Mouse (Mus musculus) heart, embryonic 11.5 days (tissue): Measurements from ENCODE around the gene Hlcs. TPM values are rescaled to one million over a fixed set of nuclear protein-coding genes. Genes with fewer than 3 reads are reported as not detected.

Experiments
- ATAC-seq: fragments of 200-750 bp; cut with Nextera tagmentation; replicated peaks from 2 replicates; pipeline ENCODE4 v1.8.0; 2017; ENCODE audit warnings: moderate library complexity; ENCODE audit not compliant: insufficient number of reproducible peaks, low FRiP score, low TSS enrichment
- H3K27ac ChIP-seq: fragments of 300-500 bp; sonication (generic); 2 replicates; pipeline ENCODE4 v1.5.1; 2014; ENCODE audit warnings: mild to moderate bottlenecking, low read depth, low read length
- H3K27me3 ChIP-seq: fragments of 300-500 bp; sonication (generic); 2 replicates; pipeline ENCODE4 v1.6.1; 2014; ENCODE audit warnings: mild to moderate bottlenecking, low read length, mixed read lengths; ENCODE audit not compliant: control insufficient read depth, insufficient read depth
- H3K36me3 ChIP-seq: fragments of 300-500 bp; sonication (generic); 2 replicates; pipeline ENCODE4 v1.6.1; 2014; ENCODE audit warnings: mild to moderate bottlenecking, low read length, moderate library complexity, mixed read lengths; ENCODE audit not compliant: control insufficient read depth, insufficient read depth
- H3K4me1 ChIP-seq: fragments of 300-500 bp; sonication (generic); 2 replicates; pipeline ENCODE4 v1.6.1; 2014; ENCODE audit warnings: low read length; ENCODE audit not compliant: control insufficient read depth, insufficient read depth
- H3K4me2 ChIP-seq: fragments of 300-500 bp; sonication (generic); 2 replicates; pipeline ENCODE4 v1.6.1; 2014; ENCODE audit warnings: mild to moderate bottlenecking, moderate library complexity
- H3K4me3 ChIP-seq: fragments of 300-500 bp; sonication (generic); 2 replicates; pipeline ENCODE4 v1.5.1; 2014; ENCODE audit warnings: low read depth, low read length
- H3K9ac ChIP-seq: fragments of 300-500 bp; sonication (generic); 2 replicates; pipeline ENCODE4 v1.6.1; 2014; ENCODE audit warnings: mild to moderate bottlenecking, low read depth, low read length, moderate library complexity
- H3K9me3 ChIP-seq: fragments of 300-500 bp; sonication (generic); replicated peaks from 2 replicates; pipeline ENCODE4 v1.6.1; 2016; ENCODE audit warnings: low read length; ENCODE audit not compliant: control insufficient read depth
- WGBS: fragments of 180-500 bp; shearing (Covaris S2); extraction: QIAGEN DNeasy Blood & Tissue Kit; methylation state at CpG from one replicate; pipeline ENCODE4 v1.1.7; 2014; ENCODE audit not compliant: insufficient replicate concordance; 5-methylcytosine and 5-hydroxymethylcytosine counted together
- polyA plus RNA-seq: library from polyadenylated mRNA; unstranded; fragments of >200 nt; fragmentation: Nextera tagmentation; extraction: Ambion mirVana; gene quantifications from 2 replicates; pipeline ENCODE4 v1.2.1, GENCODE M21; 2014

The Hlcs gene
- polyA plus RNA-seq, 1 experiment from 2014 or later = 7.7 TPM

DNA sequence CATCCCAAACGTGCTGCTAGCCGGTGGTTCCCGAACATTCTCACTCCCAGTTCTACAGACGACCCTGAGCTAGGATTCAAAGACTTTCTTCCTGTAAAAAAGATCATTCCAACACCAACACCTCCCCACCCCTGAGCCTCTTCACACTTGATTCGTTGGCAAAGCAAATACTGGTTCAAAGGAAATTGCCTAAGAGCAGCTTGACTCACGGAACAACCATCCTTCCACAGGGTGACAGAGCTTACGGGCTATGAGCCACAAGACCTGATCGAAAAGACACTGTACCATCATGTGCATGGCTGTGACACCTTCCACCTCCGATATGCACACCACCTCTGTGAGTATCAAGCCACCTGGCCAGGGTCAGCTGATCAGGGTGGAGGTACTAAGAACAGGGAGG is 198.7 kb downstream of the Hlcs start:
- no peak overlapping the region for H3K4me2 ChIP-seq
- WGBS = 66% methylated on average over 9 of the region's 9 CpGs
- peaks cover 5% of the 10 kb centered on the region for H3K27me3 ChIP-seq
- no peaks in the 10 kb centered on the region for H3K36me3 ChIP-seq
- H3K9me3 ChIP-seq = no peaks in the 10 kb centered on the region
- no peak overlapping the region for H3K9ac ChIP-seq
- no peak overlapping the region for H3K4me3 ChIP-seq
- H3K27ac ChIP-seq = no peak overlapping the region
- H3K4me1 ChIP-seq = no peaks in the 10 kb centered on the region
- no peak for ATAC-seq

DNA sequence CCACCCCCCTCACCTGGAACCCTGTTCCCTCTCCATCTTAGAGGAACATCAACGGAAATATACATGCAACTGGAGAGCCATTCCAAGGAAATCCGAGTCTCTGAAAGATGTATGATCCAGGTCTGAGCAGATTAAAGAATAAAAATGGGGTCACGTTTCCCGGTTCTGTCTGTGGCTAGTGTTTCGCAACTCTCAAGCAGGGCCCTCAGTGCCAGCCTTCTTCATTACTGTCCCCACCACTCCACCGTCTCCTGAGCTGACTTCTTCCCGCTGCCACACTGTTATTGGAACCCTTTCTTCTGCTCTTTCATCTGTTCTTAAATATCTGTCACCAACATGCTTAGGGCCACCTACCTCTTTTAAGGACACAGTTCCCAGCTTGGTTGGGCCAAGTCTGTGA is 200.2 kb downstream of the Hlcs start:
- Histone ChIP-seq H3K9me3 (no peaks in the 10 kb centered on the region), H3K36me3 (no peaks in the 10 kb centered on the region), H3K4me1 (no peaks in the 10 kb centered on the region), H3K27ac (no peak overlapping the region), H3K4me2 (no peak overlapping the region), H3K4me3 (no peak overlapping the region), H3K9ac (no peak overlapping the region), H3K27me3 (peaks cover 5% of the 10 kb centered on the region; the same call in 1 of the 2 replicates)
- WGBS = 73% methylated on average over 7 of the region's 7 CpGs
- ATAC-seq = no peak

DNA sequence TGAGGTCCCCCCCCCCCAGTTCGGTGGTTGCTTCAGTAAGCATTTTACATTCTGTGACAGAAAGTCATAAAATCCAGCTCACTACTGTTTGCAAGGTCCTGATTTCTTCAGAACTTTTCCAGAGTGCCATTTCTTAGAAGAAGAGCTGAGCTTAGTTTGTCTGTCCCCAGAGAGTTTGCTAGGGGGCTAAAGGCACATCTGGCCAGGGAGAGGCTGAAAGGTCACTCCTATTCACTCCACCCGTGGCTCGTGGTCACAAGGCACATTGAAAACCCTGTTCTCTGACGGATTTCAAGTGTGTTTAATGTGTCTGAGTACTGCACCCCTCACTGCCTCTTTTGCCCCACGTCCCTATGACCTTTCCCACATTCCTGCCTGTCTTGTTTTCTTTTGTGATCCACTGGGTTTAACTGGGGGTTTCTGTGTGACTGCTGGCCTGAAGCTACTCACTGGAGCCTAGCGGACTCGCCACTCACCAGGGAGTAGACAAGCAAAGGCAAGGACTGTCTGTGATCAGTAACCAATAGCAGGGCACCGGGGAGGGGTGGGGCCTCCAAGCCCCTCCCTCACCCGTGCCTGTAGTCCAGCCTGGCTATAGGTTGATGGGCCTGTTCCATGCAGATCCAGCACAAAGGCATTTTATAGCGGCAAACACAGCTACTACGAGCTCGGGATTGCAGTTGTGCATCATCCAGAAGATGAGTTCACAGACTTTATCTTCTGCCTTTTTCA is 215.5 kb downstream of the Hlcs start:
- H3K4me2 ChIP-seq = no peak overlapping the region
- H3K36me3 ChIP-seq = no peaks in the 10 kb centered on the region
- 6% methylated on average over 12 of the region's 12 CpGs for WGBS
- peaks cover 68% of the 10 kb centered on the region for H3K27me3 ChIP-seq
- H3K27ac ChIP-seq = no peak overlapping the region
- no peak overlapping the region for H3K9ac ChIP-seq
- peak; percentile 77; the same call in 1 of the 2 replicates for ATAC-seq
- no peak overlapping the region for H3K4me3 ChIP-seq
- no peaks in the 10 kb centered on the region for H3K9me3 ChIP-seq
- H3K4me1 ChIP-seq = no peaks in the 10 kb centered on the region; the same call in 1 of the 2 replicates

DNA sequence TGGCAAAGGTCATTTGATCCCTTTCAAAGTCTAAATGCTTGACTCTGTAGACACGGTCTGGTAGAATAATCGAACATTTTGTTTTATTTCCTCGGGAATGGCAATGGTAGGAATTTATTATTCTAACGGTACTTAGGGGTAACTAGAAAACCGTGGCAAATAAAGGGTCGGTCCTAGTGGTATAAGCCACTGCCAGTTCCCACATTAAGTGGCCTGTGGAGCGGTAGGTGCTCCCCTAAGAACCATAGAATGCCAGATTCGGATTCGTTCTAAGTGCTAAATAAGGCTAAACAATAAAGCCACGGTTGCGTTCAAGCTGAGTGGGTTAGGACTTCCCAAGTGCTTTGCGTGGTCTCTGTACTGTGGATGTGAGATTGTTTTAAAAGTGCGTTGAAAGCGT is 216.9 kb downstream of the Hlcs start:
- Histone ChIP-seq H3K9me3 (no peaks in the 10 kb centered on the region), H3K27ac (no peak overlapping the region), H3K9ac (no peak overlapping the region), H3K4me2 (no peak overlapping the region), H3K4me3 (no peak overlapping the region), H3K36me3 (no peaks in the 10 kb centered on the region), H3K27me3 (peaks cover 82% of the 10 kb centered on the region), H3K4me1 (no peaks in the 10 kb centered on the region; the same call in 1 of the 2 replicates)
- no peak for ATAC-seq
- 3% methylated on average over 14 of the region's 14 CpGs for WGBS

DNA sequence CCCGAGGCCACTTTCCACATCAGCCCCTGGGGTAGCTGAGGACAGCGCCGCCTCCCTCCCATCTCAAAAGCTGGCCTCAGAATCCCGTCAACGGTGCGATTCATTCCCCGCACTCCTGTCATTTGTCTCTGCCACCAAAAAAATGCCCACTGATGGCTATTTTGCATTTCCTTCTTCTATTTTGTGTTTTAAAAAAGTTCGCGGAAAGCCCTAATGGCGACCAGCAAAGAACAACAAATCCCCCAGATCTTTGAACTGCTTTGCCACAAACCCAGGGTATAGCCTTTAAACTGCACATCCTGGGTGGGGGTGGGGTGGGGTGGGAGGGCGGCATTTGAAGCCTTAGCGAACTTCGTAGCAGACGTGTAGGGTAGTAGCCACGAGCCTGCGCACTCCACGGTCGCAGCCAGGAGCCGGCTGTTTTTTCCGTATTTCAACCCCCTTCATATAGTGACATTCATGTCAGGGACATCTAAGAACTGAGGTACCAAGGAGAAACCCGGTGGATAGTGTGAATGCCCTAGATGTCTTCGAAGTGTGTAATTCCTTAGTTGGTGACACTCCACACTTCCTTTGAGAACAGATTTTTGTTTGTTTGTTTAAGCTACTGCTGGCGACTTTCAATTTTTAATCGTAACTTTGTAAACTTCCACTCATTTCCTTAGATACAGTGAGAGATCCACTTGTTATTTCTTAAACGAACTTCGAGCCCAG is 218.1 kb downstream of the Hlcs start:
- 1% methylated on average over 26 of the region's 26 CpGs for WGBS

DNA sequence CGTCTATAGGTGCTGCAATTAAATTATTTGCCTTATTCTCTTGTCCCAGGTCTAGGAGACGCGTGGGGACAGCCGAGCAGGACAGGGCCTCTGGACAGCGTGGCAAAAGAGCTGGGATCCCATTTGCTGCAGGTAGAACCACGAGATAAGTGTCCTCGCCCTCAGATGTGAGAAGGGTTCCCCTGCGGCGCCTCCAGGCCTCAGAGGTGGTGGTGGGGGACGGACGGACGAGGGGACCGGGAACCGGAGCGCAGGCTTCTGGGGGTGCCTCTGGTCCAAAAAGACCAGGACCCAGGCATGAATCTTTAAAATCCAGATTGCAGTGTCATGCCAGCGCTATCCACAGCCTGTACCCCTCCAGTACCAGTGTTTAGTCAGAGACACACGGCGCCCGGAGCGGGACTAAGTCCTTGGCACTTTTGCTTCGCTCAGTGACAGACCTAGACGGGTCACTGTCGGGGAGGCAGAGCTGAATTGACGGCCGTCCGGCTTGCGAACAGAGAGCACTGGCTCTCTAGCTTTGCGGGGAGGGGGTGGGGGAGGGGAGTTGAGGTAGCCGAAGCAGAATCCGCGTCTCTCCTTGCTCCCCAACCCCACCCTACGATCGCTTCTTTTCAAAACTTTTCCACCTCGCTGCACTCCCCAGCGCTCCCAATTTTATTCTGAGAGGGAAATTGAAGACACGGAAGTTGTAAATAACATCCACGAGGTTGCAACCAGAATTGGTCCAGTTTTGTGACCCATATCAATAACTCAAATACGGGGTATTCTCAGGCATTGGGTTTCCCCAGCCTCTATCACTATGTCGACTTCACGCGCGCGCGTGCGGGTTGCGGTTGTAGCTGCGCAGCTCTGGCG is 218.9 kb downstream of the Hlcs start:
- Histone ChIP-seq H3K9me3 (no peaks in the 10 kb centered on the region), H3K27me3 (peaks cover 91% of the 10 kb centered on the region), H3K9ac (no peak overlapping the region), H3K27ac (no peak overlapping the region), H3K36me3 (no peaks in the 10 kb centered on the region), H3K4me3 (0 out of 2 replicates have a peak overlapping the region, but pooled peaks have one; percentile 5), H3K4me1 (no peaks in the 10 kb centered on the region; the same call in 1 of the 2 replicates), H3K4me2 (no peak overlapping the region)
- no peak for ATAC-seq
- WGBS = under 1% methylated on average over 48 of the region's 48 CpGs

More for the DNA sequence above, 218.1 kb downstream of the Hlcs start:
- H3K9me3 ChIP-seq = no peaks in the 10 kb centered on the region
- peaks cover 89% of the 10 kb centered on the region for H3K27me3 ChIP-seq
- no peak for ATAC-seq
- H3K4me2 ChIP-seq = no peak overlapping the region
- H3K4me3 ChIP-seq = 0 out of 2 replicates have a peak overlapping the region, but pooled peaks have one; percentile 5
- no peak overlapping the region for H3K9ac ChIP-seq
- no peaks in the 10 kb centered on the region for H3K36me3 ChIP-seq
- H3K4me1 ChIP-seq = no peaks in the 10 kb centered on the region; the same call in 1 of the 2 replicates
- H3K27ac ChIP-seq = no peak overlapping the region

DNA sequence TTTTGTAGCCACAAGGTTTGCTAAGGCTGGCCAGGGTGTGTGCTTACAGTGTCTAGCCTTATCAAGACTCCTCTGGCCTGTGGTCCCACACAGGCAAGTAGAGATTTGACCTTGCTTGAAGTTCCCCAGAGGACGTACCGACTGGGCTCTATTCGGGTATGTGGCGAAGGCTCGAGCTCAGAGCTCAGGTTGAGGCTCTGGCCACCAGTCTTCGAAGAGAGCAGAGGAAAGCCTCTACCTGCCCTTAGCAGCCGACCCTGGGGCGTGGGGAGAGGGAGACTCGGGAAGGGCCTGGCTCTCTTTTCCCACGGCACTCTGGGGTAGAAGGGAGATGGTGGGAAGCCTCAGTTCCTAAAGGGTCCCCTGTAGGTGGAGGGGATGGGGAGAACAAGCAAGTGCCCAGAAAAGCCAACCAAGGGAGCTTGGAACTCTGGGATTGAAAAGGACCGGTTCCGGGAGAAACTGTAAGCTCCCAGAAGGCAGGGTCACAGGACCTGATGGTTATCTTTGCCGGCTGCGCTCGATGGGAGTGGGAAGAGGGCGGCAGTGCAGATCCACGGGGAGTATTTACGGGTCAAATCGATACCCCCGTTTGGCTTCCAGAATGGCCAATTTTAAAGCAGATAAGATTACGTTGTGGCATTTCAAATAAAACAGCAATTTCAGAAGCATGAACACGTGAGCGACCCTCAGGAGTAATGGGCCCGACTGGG is 220.1 kb downstream of the Hlcs start:
- WGBS = under 1% methylated on average over 24 of the region's 24 CpGs
- H3K4me3 ChIP-seq = no peak overlapping the region
- H3K4me2 ChIP-seq = no peak overlapping the region
- no peaks in the 10 kb centered on the region; the same call in 1 of the 2 replicates for H3K4me1 ChIP-seq
- no peak overlapping the region for H3K27ac ChIP-seq
- peaks cover 93% of the 10 kb centered on the region for H3K27me3 ChIP-seq
- ATAC-seq = no peak
- no peaks in the 10 kb centered on the region for H3K36me3 ChIP-seq
- no peaks in the 10 kb centered on the region for H3K9me3 ChIP-seq
- no peak overlapping the region for H3K9ac ChIP-seq
